Mouse (Mus musculus) midbrain, embryonic 10.5 days (tissue): ENCODE data around the gene Tekt2. TPM values are rescaled to one million over a fixed set of nuclear protein-coding genes. Genes with fewer than 3 reads are reported as not detected.

Experiments used
- DNase-seq: peaks from one replicate; pipeline ENCODE4 v3.0.0-alpha.2; 2017; ENCODE audit warnings: low spot score
- H3K27ac ChIP-seq: fragments of 300-500 bp; sonication (generic); replicated peaks from 2 replicates; pipeline ENCODE4 v1.5.1; 2016; ENCODE audit warnings: mild to moderate bottlenecking
- H3K27me3 ChIP-seq: fragments of 300-500 bp; sonication (generic); 2 replicates; pipeline ENCODE4 v1.6.1; 2016; ENCODE audit warnings: low read depth, mild to moderate bottlenecking; ENCODE audit not compliant: poor library complexity, severe bottlenecking
- H3K36me3 ChIP-seq: fragments of 300-500 bp; sonication (generic); 2 replicates; pipeline ENCODE4 v1.6.1; 2016; ENCODE audit warnings: mild to moderate bottlenecking, moderate library complexity
- H3K4me1 ChIP-seq: fragments of 300-500 bp; sonication (generic); 2 replicates; pipeline ENCODE4 v1.6.1; 2016
- H3K4me3 ChIP-seq: fragments of 300-500 bp; sonication (generic); 2 replicates; pipeline ENCODE4 v1.5.1; 2016; ENCODE audit warnings: mild to moderate bottlenecking, moderate library complexity
- H3K9me3 ChIP-seq: fragments of 300-500 bp; sonication (generic); replicated peaks from 2 replicates; pipeline ENCODE4 v1.6.1; 2016; ENCODE audit warnings: mild to moderate bottlenecking
- WGBS: fragments of 180-500 bp; shearing (Covaris S2); methylation state at CpG from one replicate; pipeline ENCODE4 v1.1.7; 2016; 5-methylcytosine and 5-hydroxymethylcytosine counted together
- polyA plus RNA-seq: library from polyadenylated mRNA; unstranded; fragments of >200 nt; fragmentation: Nextera tagmentation; extraction: Ambion mirVana; gene quantifications from 2 replicates; pipeline ENCODE4 v1.2.1, GENCODE M21; 2016

The Tekt2 gene
- polyA plus RNA-seq, 1 experiment from 2014 or later = 1.1 TPM

DNA sequence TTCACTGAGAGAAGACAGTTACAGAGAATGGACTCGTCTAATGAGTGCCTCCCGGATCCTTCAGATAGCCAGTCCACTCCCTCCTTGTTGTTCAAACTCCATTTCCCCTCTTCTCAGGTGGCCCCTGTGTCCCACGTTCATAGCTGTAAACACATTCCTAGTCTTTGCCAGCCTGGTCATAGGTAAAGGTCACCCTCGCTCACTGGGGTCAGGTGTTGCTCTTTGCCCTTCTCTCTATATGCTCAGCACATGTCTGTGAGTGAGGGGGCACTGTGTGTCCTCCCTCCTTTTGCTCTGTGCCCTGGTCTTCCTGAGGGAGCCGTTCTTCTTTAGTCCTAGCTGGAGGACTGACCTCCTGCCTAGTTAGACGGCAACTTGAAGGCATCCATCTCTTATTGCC, 5.7 kb downstream of the Tekt2 start:
- peaks cover 26% of the 10 kb centered on the region for H3K4me1 ChIP-seq
- no peak for DNase-seq
- no peak overlapping the region for H3K4me3 ChIP-seq
- peaks cover 26% of the 10 kb centered on the region for H3K27me3 ChIP-seq
- H3K36me3 ChIP-seq = peaks cover 51% of the 10 kb centered on the region
- no peaks in the 10 kb centered on the region for H3K9me3 ChIP-seq
- no peak overlapping the region for H3K27ac ChIP-seq
- 92% methylated on average over 6 of the region's 6 CpGs for WGBS

DNA sequence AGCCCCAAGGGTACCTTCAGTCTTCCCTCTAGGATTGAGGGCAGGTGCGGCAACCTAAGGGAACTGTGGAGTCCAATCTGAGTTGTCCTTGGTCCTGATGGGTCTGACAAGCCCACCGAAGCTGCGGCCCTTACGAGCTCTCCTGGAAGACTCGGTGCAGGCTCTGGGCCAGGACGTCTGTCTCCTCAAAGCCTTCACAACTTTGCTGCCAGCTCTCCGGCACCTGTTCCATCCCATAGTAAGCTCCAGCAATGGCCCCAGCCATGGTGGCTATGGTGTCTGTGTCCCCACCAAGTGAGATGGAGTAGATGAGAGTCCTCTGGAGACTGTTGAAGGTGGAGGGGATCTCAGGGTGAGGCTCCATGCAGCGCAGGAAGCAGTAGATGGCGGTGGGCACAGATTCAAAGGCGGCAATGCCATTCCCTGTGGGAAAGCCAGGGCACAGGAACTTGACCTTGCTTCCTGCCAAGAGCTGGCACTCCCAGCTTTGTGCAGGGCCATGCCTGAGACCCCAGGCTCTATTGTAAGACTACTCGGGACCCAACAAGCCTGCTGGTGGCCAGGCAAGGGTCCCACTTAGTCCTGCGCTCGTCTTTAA, 8.9 kb downstream of the Tekt2 start:
- Histone ChIP-seq H3K4me1 (peaks cover 27% of the 10 kb centered on the region), H3K36me3 (peaks cover 58% of the 10 kb centered on the region), H3K4me3 (no peak overlapping the region), H3K27me3 (no peaks in the 10 kb centered on the region), H3K9me3 (no peaks in the 10 kb centered on the region), H3K27ac (no peak overlapping the region)
- DNase-seq = no peak
- 95% methylated on average over 13 of the region's 13 CpGs for WGBS

DNA sequence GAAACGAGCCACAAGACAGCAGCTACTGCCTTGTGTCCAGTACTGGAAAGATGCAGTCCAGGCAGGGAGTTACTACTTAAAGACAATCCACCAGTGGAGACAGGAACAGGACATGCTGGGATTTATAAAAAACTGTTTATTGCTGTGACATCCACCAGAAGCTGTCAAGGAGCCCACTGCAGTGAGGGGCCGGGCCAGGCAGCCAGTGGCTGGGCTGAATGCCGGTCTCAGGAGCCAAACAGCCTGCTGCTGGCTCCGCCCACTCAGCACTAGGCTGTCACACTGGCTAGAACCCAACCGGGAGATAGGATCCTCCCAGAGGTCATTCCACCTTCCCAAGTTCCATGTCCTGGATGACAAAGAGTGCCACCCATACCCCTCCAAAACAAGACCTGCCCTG, 9.6 kb downstream of the Tekt2 start:
- Histone ChIP-seq H3K36me3 (peaks cover 58% of the 10 kb centered on the region), H3K4me1 (peaks cover 23% of the 10 kb centered on the region), H3K9me3 (no peaks in the 10 kb centered on the region), H3K4me3 (no peak overlapping the region), H3K27ac (no peak overlapping the region), H3K27me3 (no peaks in the 10 kb centered on the region)
- DNase-seq = no peak
- 49% methylated on average over 5 of the region's 5 CpGs for WGBS

DNA sequence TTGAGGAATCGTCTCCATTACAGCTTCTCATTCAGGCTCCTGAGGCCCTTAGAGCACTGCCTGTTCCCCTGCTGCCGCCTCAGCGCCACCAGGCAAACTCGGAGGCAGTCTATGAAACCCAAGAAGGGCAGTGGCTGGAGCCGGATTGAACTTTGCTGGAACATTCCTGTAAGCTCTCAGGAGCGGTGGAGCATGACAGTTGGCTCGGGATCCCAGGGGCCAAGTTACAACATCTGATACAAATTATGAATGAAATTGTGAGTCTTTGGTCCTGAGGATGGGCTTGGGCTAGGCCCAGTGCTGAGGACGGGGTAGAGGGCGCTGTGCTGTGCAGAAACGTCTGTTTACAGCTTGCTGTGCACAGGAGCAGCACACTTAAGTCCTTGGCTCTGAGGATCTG, 11.1 kb downstream of the Tekt2 start:
- Histone ChIP-seq H3K4me3 (no peak overlapping the region), H3K27ac (no peak overlapping the region), H3K27me3 (peaks cover 3% of the 10 kb centered on the region; the same call in 1 of the 2 replicates), H3K9me3 (no peaks in the 10 kb centered on the region), H3K36me3 (peaks cover 53% of the 10 kb centered on the region), H3K4me1 (peaks cover 25% of the 10 kb centered on the region)
- no peak for DNase-seq
- WGBS = 54% methylated on average over 10 of the region's 10 CpGs

DNA sequence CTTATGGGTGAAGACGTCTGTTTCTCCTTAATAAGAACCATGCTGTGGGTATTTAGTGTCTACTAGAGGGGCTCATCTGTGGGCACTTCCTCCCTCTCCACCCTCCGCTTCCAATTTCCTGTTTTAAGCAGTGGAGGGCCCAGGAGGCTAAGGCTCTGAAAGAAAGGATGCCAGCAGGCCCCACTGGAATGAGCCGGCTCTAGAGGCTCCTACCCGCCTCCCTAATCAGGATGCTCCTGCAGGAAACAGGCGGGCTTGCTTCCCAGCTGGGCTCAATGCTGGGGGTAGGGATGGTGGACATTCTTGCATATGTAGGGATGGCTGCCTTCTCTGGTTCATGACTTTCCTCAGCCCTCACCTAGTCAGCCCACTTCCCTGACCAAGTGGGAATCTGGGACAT, 12.3 kb downstream of the Tekt2 start:
- DNase-seq = no peak
- Histone ChIP-seq H3K9me3 (no peaks in the 10 kb centered on the region), H3K4me1 (peaks cover 29% of the 10 kb centered on the region), H3K4me3 (no peak overlapping the region), H3K36me3 (peaks cover 41% of the 10 kb centered on the region), H3K27ac (no peak overlapping the region), H3K27me3 (peaks cover 13% of the 10 kb centered on the region)
- 31% methylated on average over 5 of the region's 5 CpGs for WGBS

DNA sequence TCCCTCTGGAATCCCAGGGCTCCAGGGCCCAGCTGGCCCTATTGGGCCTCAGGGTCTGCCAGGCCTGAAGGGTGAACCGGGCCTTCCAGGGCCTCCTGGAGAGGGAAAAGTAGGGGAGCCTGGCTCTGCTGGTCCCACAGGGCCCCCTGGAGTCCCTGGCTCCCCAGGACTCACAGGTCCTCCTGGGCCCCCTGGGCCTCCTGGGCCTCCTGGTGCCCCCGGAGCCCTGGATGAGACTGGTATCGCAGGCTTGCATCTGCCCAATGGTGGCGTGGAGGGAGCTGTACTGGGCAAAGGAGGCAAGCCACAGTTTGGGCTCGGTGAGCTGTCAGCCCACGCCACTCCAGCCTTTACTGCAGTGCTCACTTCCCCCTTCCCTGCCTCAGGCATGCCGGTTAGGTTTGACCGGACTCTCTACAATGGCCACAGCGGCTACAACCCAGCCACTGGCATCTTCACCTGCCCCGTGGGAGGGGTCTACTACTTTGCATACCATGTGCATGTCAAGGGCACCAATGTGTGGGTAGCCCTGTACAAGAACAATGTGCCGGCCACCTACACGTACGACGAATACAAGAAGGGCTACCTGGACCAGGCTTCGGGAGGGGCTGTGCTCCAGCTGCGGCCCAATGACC, 13.8 kb downstream of the Tekt2 start:
- H3K36me3 ChIP-seq = peaks cover 26% of the 10 kb centered on the region
- no peaks in the 10 kb centered on the region for H3K9me3 ChIP-seq
- H3K4me3 ChIP-seq = no peak overlapping the region
- H3K27ac ChIP-seq = no peak overlapping the region
- no peak for DNase-seq
- H3K27me3 ChIP-seq = peaks cover 18% of the 10 kb centered on the region
- 93% methylated on average over 16 of the region's 16 CpGs for whole genome bisulfite sequencing
- peaks cover 29% of the 10 kb centered on the region for H3K4me1 ChIP-seq

DNA sequence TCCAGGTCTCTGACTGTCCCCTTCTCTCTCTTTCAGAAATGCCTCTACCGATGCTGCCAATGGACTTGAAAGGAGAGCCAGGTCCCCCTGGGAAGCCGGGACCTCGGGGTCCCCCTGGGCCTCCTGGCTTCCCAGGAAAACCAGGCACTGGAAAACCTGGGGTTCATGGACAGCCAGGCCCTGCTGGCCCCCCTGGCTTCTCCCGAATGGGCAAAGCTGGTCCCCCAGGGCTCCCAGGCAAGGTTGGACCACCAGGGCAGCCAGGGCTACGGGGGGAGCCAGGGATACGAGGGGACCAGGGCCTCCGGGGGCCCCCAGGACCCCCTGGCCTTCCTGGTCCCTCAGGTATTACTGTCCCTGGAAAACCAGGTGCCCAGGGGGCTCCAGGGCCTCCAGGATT, 15.1 kb downstream of the Tekt2 start:
- Histone ChIP-seq H3K4me3 (no peak overlapping the region), H3K9me3 (peaks cover 5% of the 10 kb centered on the region; the same call in 1 of the 2 replicates), H3K36me3 (peaks cover 12% of the 10 kb centered on the region), H3K4me1 (peaks cover 29% of the 10 kb centered on the region), H3K27me3 (peaks cover 18% of the 10 kb centered on the region), H3K27ac (no peak overlapping the region)
- WGBS = 79% methylated on average over 7 of the region's 7 CpGs
- no peak for DNase-seq

DNA sequence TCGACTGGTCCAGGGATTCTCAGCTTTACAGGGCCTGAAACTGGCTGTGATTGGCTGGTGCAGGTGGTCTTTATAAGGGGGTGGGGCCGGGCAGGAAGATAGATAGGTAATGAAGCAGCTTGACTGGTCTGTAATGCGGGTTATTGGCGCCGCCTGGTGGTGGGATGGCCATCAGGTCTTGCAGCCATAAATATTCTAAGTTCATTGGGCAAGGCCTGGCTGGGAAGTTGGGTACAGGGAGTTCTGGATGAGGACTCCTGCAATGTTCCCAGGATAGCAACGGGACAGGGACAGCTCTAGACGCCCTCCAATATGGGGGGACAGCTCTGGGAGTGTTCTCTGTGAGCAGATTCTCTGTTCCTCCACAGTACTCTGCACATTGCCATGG, 15.6 kb downstream of the Tekt2 start:
- 2% methylated on average over 7 of the region's 7 CpGs for WGBS
- peaks cover 8% of the 10 kb centered on the region for H3K36me3 ChIP-seq
- H3K9me3 ChIP-seq = peaks cover 5% of the 10 kb centered on the region; the same call in 1 of the 2 replicates
- H3K27ac ChIP-seq = peak overlapping the region; percentile 58; the same call in 1 of the 2 replicates
- peak overlapping the region; percentile 47 for H3K4me3 ChIP-seq
- DNase-seq = peak; percentile 90
- H3K27me3 ChIP-seq = peaks cover 18% of the 10 kb centered on the region
- H3K4me1 ChIP-seq = peaks cover 29% of the 10 kb centered on the region

DNA sequence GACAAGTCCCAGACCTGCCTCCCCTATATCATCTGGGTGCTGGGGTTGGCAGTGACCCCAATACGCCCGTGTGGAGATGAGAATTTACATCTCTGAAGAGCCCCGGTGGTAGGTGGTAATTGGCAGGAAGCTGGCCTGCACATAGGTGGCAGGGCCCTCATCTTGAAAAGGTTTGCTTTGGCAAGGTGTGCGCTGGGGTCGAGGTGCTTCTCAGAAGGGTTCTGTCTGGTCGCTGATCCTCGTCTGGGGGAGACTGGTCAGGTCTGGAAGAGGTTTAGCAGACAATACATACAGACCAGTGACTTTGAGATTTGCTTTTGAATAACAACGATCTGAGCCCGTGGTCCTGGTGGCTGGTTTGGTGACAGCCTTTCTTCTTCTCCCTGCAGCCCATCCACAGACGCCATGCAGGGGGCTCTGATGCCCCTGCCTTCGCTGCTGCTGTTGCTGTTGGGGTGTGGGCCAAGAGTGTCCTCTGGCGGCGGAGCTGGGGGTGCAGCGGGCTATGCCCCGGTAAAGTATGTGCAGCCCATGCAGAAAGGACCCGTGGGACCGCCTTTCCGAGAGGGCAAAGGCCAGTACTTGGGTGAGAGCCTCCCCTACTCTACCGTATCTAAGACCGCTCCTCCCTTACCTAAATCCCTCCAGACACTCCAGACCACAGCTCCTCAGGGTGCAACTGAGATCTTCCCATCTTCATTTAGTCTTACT, 16.1 kb downstream of the Tekt2 start:
- Histone ChIP-seq H3K27me3 (peaks cover 18% of the 10 kb centered on the region), H3K4me3 (peak overlapping the region; percentile 47), H3K36me3 (0 out of 2 replicates have a peak, but pooled peaks cover 2% of the 10 kb centered on the region), H3K27ac (peak overlapping the region; percentile 58), H3K9me3 (peaks cover 5% of the 10 kb centered on the region; the same call in 1 of the 2 replicates), H3K4me1 (peaks cover 28% of the 10 kb centered on the region)
- WGBS = 17% methylated on average over 20 of the region's 20 CpGs
- peak; percentile 58 for DNase-seq

DNA sequence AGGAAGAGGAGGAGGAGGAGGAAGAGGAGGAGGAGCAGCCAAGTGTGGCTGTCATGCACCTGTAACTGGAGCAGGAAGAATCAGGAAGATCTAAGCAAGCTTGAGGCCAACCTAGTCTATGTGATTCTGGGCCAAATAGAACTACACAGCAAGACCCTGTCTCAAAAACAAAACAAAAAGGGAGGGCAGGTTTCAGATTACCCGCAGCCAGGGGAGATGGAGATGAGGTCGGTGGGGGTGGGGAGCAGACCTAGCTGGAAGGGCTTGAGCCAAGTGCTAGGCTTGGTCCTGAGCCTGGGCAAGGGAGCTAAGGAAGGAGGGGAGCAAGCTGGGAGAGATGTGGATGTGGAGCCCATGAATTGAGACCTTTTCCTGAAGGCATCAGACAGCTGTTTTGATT, 18.7 kb downstream of the Tekt2 start:
- Histone ChIP-seq H3K4me3 (no peak overlapping the region), H3K27me3 (peaks cover 43% of the 10 kb centered on the region), H3K27ac (no peak overlapping the region), H3K36me3 (no peaks in the 10 kb centered on the region), H3K4me1 (peaks cover 21% of the 10 kb centered on the region), H3K9me3 (peaks cover 5% of the 10 kb centered on the region; the same call in 1 of the 2 replicates)
- 16% methylated on average over 2 of the region's 2 CpGs for WGBS
- no peak for DNase-seq

DNA sequence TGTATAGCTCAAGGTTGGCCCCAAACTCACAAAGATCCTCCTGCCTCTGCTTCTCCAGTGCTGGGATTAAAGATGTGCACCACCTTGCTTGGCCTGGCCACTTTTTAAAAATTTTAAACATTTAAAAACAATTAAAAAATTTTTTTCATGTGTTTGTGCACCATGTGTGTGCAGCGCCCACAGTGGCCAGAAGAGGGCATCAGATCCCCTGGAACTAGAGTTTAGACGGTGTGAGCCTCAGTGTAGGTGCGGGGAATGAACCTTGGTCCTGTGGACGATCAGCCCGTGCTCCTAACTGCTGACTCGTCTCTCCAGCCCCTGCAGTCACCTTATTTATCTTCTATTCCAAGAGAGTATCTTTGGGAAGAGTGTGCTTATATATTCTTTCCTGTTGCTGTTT, 19.4 kb downstream of the Tekt2 start:
- no peaks in the 10 kb centered on the region for H3K36me3 ChIP-seq
- DNase-seq = no peak
- no peak overlapping the region for H3K4me3 ChIP-seq
- no peak overlapping the region for H3K27ac ChIP-seq
- 87% methylated on average over 6 of the region's 6 CpGs for WGBS
- H3K4me1 ChIP-seq = peaks cover 29% of the 10 kb centered on the region
- peaks cover 5% of the 10 kb centered on the region; the same call in 1 of the 2 replicates for H3K9me3 ChIP-seq
- H3K27me3 ChIP-seq = peaks cover 51% of the 10 kb centered on the region

DNA sequence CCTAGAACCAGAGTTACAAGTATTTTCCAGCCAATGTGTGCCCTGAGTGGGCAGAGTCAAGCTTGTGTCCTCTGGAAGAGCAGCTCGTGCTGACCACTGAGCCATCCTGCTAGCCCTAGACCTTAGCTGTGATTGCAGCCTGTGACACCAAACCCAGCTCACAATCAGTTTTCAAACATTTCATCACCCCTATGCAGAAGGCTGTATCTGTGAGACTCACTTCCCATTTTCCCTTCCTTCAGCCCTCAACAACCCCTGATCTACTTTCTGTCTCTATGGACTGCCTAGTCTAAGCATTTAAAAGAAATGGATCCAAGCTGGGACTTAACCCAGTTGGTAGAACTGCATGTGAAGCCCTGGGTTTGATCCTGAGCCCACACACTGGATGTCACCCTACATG, 20.1 kb downstream of the Tekt2 start:
- no peak overlapping the region for H3K4me3 ChIP-seq
- peaks cover 57% of the 10 kb centered on the region for H3K27me3 ChIP-seq
- H3K36me3 ChIP-seq = no peaks in the 10 kb centered on the region
- DNase-seq = no peak
- peaks cover 5% of the 10 kb centered on the region; the same call in 1 of the 2 replicates for H3K9me3 ChIP-seq
- 84% methylated on average over 1 of the region's 1 CpGs for WGBS
- H3K4me1 ChIP-seq = peaks cover 32% of the 10 kb centered on the region
- no peak overlapping the region for H3K27ac ChIP-seq

DNA sequence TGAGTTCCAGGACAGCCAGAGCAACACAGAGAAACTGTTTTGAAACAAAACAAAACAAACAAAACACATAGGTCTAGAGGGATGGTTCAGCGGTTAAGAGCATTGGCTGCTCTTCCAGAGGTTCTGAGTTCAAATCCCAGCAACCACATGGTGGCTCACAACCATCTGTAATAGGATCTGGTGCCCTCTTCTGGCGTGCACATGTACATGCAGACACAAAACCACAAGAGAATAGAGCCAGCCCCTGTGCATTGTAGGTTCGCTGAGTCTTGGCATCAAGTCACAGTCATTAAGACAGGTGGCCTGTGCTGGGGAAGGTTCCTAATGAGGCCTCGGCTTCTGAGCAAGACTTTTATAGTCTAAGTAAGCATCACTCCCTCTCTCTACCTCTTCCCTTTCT, 21.6 kb downstream of the Tekt2 start:
- Histone ChIP-seq H3K9me3 (peaks cover 5% of the 10 kb centered on the region; the same call in 1 of the 2 replicates), H3K27me3 (peaks cover 64% of the 10 kb centered on the region), H3K4me3 (no peak overlapping the region), H3K4me1 (peaks cover 20% of the 10 kb centered on the region), H3K36me3 (no peaks in the 10 kb centered on the region), H3K27ac (no peak overlapping the region)
- 60% methylated on average over 4 of the region's 4 CpGs for WGBS
- DNase-seq = no peak
